Mouse (Mus musculus) testis, adult 2 months (tissue): ENCODE measurements around the gene Dpm3.

Experiments used
- CTCF ChIP-seq: fragments of 200-500 bp; IDR thresholded peaks from 2 replicates; pipeline ENCODE4 v1.5.1; 2012; ENCODE audit warnings: low read depth, mild to moderate bottlenecking, inconsistent platforms, low read length, moderate library complexity; ENCODE audit not compliant: control insufficient read depth, insufficient read depth, insufficient replicate concordance
- POLR2A ChIP-seq: fragments of 200-500 bp; IDR thresholded peaks from 2 replicates; pipeline ENCODE4 v1.6.1; 2012; ENCODE audit warnings: low read depth, mild to moderate bottlenecking, inconsistent platforms, low read length, moderate library complexity; ENCODE audit not compliant: control insufficient read depth

DNA sequence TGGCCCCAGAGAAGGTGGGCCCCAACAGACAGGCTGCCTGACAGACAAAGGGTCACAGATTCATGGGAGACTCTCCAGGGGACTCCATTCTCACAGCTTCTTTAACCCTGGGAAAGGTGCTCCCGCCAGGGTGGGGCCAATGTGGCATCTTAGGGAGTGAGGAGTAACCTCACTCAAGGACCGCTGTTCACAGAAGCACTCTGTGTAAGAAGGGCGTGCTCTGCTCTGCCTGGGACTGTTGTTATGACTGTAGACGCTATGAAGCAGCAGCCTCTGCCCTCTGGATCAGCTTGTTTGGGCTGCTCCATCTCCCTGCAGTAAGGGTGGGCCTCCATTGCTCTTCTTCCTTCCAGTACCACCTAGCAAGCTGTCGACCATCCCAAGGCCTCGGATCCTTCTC is 45.3 kb downstream of the Dpm3 start:
- TF ChIP-seq POLR2A (no peak), CTCF (no peak)
